ENCODE assay signal across 14 mouse cellular contexts in the genomic region with DNA sequence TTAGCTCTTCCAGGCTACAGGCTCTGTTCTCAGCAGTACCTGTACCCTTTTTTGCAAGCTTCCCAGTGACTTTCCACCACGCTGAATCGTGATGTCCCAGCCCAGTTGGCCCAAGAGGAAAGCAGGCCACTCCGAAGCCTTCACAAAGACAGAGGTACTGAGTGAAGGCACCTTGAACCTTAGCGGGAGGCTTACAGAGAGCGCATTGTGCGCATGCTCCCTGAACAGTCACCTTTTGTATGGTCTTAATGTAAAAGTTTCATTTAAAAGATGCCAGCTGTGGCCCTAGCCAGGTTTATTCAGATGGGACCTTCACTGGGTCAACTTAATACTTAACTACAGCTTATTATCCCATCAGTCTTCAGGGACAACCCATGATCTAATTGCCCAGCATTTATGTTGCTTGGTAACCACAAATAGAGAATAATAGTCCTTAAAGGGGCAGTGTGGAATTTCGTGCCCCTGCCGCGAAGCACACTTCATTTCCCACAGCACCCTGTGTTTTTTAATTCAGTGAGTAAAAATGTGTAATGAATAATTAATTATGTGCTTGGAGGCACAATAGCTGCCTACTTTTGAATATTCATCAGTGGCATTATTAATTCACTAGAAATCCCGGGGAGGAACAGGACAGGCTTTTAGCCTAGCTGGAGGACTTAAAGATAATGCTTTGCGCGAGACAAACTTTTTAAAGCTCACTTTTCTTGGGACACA.
DNase-seq lines count a peak whose midpoint lies in the region; ATAC-seq and TF ChIP-seq lines count a peak whose summit lies in the region.
"Had no signal": no experiment of that assay in that cellular context is flagged by ENCODE, and none has a peak within 500 bp of the region (broad histone marks: within the 10 kb centered on the region; RNA-seq: fewer than 3 reads in every experiment).

No protein-coding gene starts in this region.

- H3K9me3 ChIP-seq in embryonic facial prominence, embryonic 10.5 days, result peaks cover 45% of the 10 kb centered on the region
- H3K9me3 ChIP-seq in forebrain, embryonic 10.5 days, result peaks cover 49% of the 10 kb centered on the region
- H3K9me3 ChIP-seq in hindbrain, embryonic 13.5 days, result peaks cover 31% of the 10 kb centered on the region
- H3K9me3 ChIP-seq in midbrain, embryonic 16.5 days (replicated peaks; ENCODE audit: control insufficient read depth, low read length, poor library complexity, severe bottlenecking), result peaks cover 11% of the 10 kb centered on the region; the same call in 1 of the 2 replicates

- intact Hi-C loops in left cerebral cortex, adult 2 months (cut with DNase I), result no loop called here
- intact Hi-C loops in heart, postnatal 14 days (cut with DNase I), result no loop called here

- WGBS in embryonic facial prominence, embryonic 10.5 days, result 81% methylated on average over 12 of the region's 12 CpGs
- WGBS in forebrain, embryonic 10.5 days, result 87% methylated on average over 12 of the region's 12 CpGs
- 33% methylated on average over 12 of the region's 12 CpGs for WGBS in hindbrain, embryonic 13.5 days
- 49% methylated on average over 12 of the region's 12 CpGs for WGBS in midbrain, embryonic 16.5 days

- H3K9ac ChIP-seq in hindbrain, embryonic 13.5 days, result no peak overlapping the region
- no peak overlapping the region for H3K9ac ChIP-seq in midbrain, embryonic 16.5 days (ENCODE audit: low read depth, low read length)
- H3K9ac ChIP-seq: heart, embryonic 12.5 days had no signal

- H3K4me1 ChIP-seq in embryonic facial prominence, embryonic 10.5 days, result peaks cover 9% of the 10 kb centered on the region
- peaks cover 20% of the 10 kb centered on the region for H3K4me1 ChIP-seq in forebrain, embryonic 10.5 days
- H3K4me1 ChIP-seq in hindbrain, embryonic 13.5 days (replicated peaks), result peaks cover 37% of the 10 kb centered on the region
- peaks cover 10% of the 10 kb centered on the region for H3K4me1 ChIP-seq in midbrain, embryonic 16.5 days (ENCODE audit: control insufficient read depth, insufficient read depth, low read length)
- H3K4me1 ChIP-seq: heart, embryonic 12.5 days had no signal

- DNase-seq in embryonic facial prominence, embryonic 10.5 days (ENCODE audit: low spot score), result peak; percentile 35
- DNase-seq in forebrain, embryonic 10.5 days (ENCODE audit: extremely low spot score, low spot score), result no peak
- no peak for DNase-seq in left cerebral cortex, adult 2 months (ENCODE audit: extremely low spot score in 1 of 2, low spot score in 2 of 2)
- no peak for DNase-seq in heart, postnatal 14 days
- DNase-seq: cerebellum, postnatal 25 days; gastrocnemius, postnatal 14 days; liver; right cerebral cortex, postnatal 4 days; thymus, postnatal 25 days had no signal

- H3K27me3 ChIP-seq in embryonic facial prominence, embryonic 10.5 days (replicated peaks; ENCODE audit: low read depth, poor library complexity, severe bottlenecking), result no peaks in the 10 kb centered on the region
- no peaks in the 10 kb centered on the region for H3K27me3 ChIP-seq in forebrain, embryonic 10.5 days (ENCODE audit: poor library complexity, severe bottlenecking)
- H3K27me3 ChIP-seq in hindbrain, embryonic 13.5 days, result no peaks in the 10 kb centered on the region
- H3K27me3 ChIP-seq in midbrain, embryonic 16.5 days (ENCODE audit: control insufficient read depth, insufficient read depth, low read depth, low read length), result no peaks in the 10 kb centered on the region
- H3K27me3 ChIP-seq: CH12.LX; heart, embryonic 12.5 days had no signal

- ATAC-seq in hindbrain, embryonic 13.5 days (ENCODE audit: low FRiP score), result peak; percentile 84
- ATAC-seq in midbrain, embryonic 16.5 days, result peak; percentile 68
- no peak for ATAC-seq in CD4-positive, CD25-positive, alpha-beta regulatory T cell, adult 4 months

- peak overlapping the region; percentile 74 for H3K27ac ChIP-seq in embryonic facial prominence, embryonic 10.5 days (replicated peaks)
- peak overlapping the region; percentile 86 for H3K27ac ChIP-seq in forebrain, embryonic 10.5 days
- H3K27ac ChIP-seq in hindbrain, embryonic 13.5 days, result peak overlapping the region; percentile 76
- peak overlapping the region; percentile 63 for H3K27ac ChIP-seq in midbrain, embryonic 16.5 days (ENCODE audit: low read length)
- no peak overlapping the region for H3K27ac ChIP-seq in left cerebral cortex, adult 2 months

- TF ChIP-seq CTCF in left cerebral cortex, adult 2 months (IDR thresholded peaks at IDR 0.05), result no peak

- H3K4me3 ChIP-seq in embryonic facial prominence, embryonic 10.5 days, result no peak overlapping the region
- H3K4me3 ChIP-seq in forebrain, embryonic 10.5 days, result no peak overlapping the region; the same call in 1 of the 2 replicates
- no peak overlapping the region for H3K4me3 ChIP-seq in hindbrain, embryonic 13.5 days
- H3K4me3 ChIP-seq in midbrain, embryonic 16.5 days (ENCODE audit: low read depth, low read length), result no peak overlapping the region
- H3K4me3 ChIP-seq in left cerebral cortex, adult 2 months, result no peak overlapping the region
- H3K4me3 ChIP-seq: heart, embryonic 12.5 days had no signal

- peak overlapping the region; percentile 13; the same call in 1 of the 2 replicates for H3K4me2 ChIP-seq in hindbrain, embryonic 13.5 days
- no peak overlapping the region; the same call in 1 of the 2 replicates for H3K4me2 ChIP-seq in midbrain, embryonic 16.5 days (ENCODE audit: low read length)
- H3K4me2 ChIP-seq: heart, embryonic 12.5 days had no signal

- no peaks in the 10 kb centered on the region for H3K36me3 ChIP-seq in embryonic facial prominence, embryonic 10.5 days (replicated peaks)
- no peaks in the 10 kb centered on the region for H3K36me3 ChIP-seq in forebrain, embryonic 10.5 days (replicated peaks)
- no peaks in the 10 kb centered on the region; the same call in 1 of the 2 replicates for H3K36me3 ChIP-seq in hindbrain, embryonic 13.5 days
- H3K36me3 ChIP-seq in midbrain, embryonic 16.5 days (ENCODE audit: control insufficient read depth, insufficient read depth, low read length), result no peaks in the 10 kb centered on the region
- H3K36me3 ChIP-seq: heart, embryonic 12.5 days had no signal
